Mouse (Mus musculus) embryo, embryonic 10 days (tissue): ENCODE results near the gene Pdk1.
"Not testable (repeated sequence)": the region's sequence is repeated elsewhere in the genome, so short reads cannot be mapped to it uniquely, and the experiment has no call there.

Source experiments
- DNase-seq: peaks from one replicate; pipeline ENCODE4 v3.0.0-alpha.2; 2015; ENCODE audit warnings: low spot score

The Pdk1 gene

DNA sequence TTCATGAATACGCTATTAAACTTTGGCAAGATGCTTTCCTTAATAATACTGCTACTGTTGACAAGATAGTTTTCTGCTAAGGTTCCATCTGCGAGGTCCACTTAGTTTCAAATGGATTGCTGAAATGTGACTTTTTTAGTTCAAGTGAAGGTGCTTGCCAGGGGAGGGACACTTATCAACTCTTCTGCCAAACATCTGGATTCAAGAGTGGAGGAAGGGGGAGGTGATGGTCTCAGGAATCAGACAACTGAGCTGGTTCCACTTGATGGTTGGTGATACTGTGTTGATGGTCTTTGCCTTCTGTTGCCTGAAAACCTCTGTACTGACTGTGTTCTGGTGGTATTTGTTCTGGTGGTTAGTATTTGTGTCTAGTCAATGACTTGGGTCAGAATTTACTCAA is 1.4 kb downstream of the Pdk1 start:
- DNase-seq, result peak; percentile 15

GRCm38 (mm10) chr2:71874836-71875235 is 1.8 kb downstream of the Pdk1 start:
- DNase-seq, result no peak

DNA sequence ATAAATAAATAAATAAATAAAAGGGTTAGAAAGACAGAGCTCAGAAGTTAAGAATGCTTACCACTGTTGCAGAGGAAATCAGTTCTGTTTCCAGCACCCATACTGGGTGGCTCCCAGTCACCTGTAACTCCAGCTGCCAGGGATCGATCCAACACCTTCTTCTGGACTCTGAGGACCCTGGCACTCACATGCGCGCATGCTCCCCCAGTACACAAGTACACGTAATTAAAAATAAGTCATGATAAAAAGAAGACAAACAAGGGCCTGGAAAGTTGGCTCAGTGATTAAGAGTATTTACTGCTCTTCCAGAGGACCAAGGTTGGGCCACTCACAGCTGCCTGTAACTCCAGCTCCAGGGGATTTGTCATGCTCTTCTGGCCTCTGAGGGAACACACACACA is 4.8 kb downstream of the Pdk1 start:
- no peak for DNase-seq

- no peak for DNase-seq
Measured at GRCm38 (mm10) chr2:71878441-71878840, 5.4 kb downstream of the Pdk1 start.

- DNase-seq, result no peak
Measured at GRCm38 (mm10) chr2:71878943-71879342, 5.9 kb downstream of the Pdk1 start.

DNA sequence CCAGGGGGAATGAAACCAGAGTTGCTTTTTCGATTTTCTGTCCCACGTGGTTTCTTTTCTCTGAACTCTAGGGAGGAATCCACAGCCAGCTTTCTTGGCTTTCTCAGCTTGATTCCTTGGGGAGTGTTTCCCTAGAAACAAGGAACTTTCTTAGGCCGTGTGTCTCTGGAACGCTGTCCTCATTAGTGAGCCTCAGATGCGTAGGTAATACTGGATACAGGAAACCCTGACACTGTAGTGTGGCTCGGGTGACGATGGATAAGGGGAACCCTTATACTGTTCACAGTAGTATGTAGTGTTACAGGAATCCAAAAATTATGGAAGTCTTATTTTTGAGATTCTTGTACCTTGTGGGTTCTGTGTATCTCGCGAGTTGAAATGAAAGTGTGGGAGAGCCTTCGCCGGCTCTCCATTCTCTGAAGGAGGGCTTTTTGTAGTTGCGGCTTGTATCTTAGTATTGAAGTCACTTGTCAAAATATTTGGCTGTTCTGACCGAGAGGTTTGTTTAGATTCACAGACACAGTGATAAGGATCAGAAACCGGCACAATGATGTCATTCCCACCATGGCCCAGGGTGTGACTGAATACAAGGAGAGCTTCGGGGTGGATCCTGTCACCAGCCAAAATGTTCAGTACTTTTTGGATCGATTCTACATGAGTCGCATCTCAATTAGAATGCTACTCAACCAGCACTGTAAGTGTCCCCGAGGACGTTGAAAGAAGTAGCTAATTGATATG is 10.1 kb downstream of the Pdk1 start:
- DNase-seq, result no peak

DNA sequence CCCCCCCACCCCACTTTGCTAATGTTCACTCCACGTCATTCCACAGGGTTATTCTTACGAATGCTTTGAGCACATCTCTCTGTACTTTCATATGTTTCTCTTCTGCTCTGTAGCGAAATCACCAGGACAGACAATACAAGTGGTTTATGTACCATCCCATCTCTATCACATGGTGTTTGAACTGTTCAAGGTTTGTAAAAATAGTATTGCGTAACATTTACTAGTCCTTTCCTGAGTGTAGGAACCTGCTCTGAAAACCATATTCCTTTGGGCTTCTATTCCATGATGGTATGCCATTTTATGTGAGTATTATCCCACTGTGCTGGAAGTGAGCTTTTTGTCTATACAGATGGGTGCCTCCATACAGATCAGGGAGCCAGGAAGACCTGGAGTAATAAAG is 14.2 kb downstream of the Pdk1 start:
- DNase-seq, result no peak

DNA sequence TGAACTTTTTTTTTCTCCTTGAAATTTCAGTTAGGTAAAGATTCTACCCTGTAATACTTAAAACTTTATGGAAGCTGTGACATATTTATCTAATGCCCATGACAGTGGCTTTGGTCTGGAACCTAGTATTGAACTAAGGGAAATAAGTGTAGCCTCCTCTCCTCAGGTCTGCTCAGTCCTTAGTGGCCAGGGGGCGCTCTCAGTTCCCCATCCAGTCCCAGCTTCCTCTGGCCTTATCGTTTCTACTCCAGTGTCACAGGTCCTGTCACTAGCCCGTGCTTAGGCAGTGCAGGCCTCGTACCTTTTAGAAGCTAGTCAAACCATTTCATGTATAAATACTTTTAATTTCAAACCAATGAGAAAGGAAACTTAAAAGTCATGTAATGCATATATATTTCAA is 15.4 kb downstream of the Pdk1 start:
- DNase-seq, result peak; percentile 15

- DNase-seq, result no peak
Measured at GRCm38 (mm10) chr2:71891536-71891935, 18.5 kb downstream of the Pdk1 start.

DNA sequence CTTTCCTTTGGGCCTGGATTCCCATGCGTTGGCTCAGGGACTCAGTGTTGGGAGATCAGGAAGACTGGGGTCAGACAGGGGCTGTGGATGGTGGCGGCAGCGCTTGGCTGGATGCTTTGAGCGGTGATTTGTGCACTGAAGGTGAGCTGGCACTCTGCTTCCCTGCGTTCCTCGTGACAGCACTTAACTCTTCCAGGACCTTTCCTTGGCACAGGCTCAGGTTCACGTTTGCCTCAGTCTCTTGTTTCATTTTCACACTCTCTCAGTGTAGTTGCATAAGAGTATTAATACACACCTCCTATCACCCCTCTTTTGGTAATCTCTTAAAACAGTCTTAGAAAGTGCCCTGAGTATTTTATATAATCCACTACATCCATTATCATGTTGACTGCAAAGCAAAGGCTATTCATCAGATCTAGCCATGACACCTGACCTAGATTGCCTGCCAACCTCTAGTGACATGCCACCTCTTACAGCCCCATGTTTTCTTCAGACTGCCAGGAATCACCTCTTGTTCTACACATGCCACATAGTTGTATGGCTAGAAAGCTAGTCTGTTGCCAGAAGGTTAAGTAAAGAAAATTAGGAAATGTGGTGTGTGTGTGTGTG is 19.8 kb downstream of the Pdk1 start:
- DNase-seq, result no peak

DNA sequence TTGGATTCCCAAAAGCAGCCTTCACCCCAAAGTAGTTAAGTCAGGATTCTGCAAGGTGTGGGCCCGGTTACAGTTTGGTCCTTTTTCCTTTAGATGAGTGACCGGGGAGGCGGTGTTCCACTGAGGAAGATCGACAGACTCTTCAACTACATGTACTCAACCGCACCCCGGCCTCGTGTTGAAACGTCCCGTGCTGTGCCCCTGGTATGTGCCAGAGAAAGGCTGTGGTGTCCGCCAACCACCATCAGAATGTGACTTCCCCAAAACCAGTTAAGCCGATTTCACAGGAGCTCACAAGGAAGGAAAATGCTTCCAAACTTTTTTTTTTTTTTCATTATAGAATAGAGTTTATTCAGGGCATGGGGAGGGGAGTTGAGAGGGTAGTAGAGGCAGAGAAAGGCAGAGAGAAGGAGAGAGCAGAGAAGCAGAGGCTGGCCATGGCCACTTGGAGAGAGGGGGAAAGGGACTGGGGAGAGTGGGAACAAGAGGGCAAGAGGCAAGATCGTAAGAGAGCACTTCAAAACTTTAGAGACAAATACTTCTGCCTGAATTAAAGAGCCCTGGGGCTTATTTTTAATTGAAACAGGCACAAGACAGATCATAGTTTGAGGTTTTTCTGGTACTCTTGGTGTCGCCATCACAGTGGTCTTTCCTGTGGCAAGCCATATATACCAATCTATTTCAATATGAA is 22.7 kb downstream of the Pdk1 start:
- DNase-seq, result no peak

DNA sequence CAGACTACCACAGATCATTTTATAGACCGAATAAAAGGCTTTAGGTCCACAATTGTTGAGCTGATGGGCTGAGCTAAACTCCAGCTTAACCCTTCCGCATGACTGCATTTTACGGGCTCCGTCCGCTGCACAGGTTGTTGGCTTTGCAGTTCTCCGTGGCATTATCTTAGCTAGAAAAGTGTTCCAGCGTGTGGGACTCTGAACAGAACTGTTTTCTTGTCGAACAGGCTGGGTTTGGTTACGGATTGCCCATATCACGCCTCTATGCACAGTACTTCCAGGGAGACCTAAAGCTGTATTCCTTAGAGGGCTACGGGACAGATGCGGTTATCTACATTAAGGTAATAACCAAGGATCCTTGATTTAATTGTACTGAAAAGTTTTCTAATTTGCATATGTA is 24.4 kb downstream of the Pdk1 start:
- DNase-seq, result peak; percentile 14

DNA sequence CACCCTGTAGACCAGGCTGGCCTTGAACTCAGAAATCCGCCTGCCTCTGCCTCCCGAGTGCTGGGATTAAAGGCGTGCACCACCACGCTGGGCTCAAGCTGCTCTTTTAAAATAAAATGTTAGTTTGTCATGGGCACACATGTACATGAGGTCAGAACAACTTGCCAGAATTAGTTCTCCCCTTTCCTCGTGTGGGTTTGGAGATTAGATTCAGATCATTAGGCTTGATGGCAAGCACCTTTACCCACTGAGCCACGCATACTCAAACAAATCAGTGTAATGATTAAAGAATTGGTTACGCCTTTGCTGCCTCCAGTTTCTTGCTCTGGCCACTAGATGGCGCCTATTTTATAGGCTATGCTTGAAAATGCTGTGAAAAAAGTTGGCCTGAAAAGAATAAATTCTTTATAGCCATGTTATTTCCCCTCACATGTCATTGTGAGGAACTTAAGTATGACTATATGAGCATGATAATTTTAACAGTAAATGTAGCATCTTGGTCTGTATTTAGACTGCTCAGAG is 25.4 kb downstream of the Pdk1 start:
- peak; percentile 58 for DNase-seq

GRCm38 (mm10) chr2:71899886-71900285 is 26.9 kb downstream of the Pdk1 start:
- DNase-seq, result no peak

- DNase-seq, result no peak
Measured at GRCm38 (mm10) chr2:71905154-71905553, 32.1 kb downstream of the Pdk1 start.

GRCm38 (mm10) chr2:71906356-71906755 is 33.3 kb downstream of the Pdk1 start:
- not testable (repeated sequence) for DNase-seq

DNA sequence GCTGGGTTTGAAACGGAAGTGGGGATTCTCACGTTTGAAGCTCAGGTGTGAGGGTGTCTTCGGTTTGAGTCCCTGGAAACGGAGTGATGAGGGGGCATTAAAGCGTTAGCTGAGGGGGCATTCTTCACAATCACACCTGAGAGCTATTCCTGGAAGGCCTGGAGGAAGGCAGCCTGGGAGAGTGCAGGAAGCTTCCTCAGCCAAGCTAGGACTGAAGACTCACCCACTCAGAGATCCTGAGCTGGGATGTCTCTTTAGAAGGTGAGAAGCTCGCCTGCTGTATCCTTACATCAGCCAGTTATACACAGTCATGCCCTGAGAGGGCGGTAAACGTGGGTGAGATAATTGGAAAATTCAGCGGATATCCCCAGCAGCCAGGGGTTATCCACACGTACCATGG is 40.9 kb downstream of the Pdk1 start:
- no peak for DNase-seq

- peak; percentile 74 for DNase-seq
Measured at GRCm38 (mm10) chr2:71919227-71919647, 46.2 kb downstream of the Pdk1 start.

DNA sequence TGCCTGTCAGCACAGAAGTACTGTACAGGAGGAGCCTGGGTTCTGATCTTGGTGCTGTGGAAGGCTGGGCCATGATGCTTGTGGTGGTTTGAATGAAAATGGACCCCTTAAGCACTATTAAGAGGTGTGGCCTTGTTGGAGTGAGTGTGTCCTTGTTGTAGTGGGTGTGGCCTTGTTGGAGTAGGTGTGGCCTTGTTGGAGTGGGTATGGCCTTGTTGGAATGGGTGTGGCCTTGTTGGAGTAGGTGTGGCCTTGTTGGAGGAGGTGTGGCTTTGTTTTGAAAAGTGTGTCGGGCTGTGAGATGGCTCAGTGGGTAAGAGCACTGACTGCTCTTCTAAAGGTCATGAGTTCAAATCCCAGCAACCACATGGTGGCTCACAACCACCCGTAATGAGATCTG is 51.9 kb downstream of the Pdk1 start:
- DNase-seq, result not testable (repeated sequence)

GRCm38 (mm10) chr2:71934046-71934445 is 61.0 kb downstream of the Pdk1 start:
- no peak for DNase-seq

DNA sequence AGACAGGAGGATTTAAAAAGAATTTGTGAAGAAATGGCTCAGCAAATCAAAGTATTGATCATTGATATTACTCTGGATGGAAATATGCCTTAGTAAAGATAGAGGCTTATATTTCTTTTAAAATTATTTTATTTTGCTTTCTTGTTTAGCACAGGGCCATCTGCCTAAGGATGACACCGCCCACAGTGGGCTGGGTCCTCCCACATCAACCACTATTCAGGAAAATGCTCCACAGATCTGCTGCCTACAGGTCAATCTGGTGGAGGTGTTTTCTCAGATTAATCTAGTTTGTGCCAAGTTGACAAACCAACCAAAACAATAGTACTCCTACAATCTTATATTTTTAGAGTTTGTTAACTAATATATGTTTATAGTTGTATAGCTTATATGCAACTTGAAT is 63.7 kb downstream of the Pdk1 start:
- no peak for DNase-seq

- DNase-seq, result peak; percentile 35
Measured at GRCm38 (mm10) chr2:71937649-71938308, 64.8 kb downstream of the Pdk1 start.
